Mouse (Mus musculus) heart, adult 2 months (tissue): ENCODE data around the gene Ubl4b.

Experiments used
- CTCF ChIP-seq: fragments of 200-600 bp; IDR thresholded peaks from 2 replicates; pipeline ENCODE4 v1.8.1; 2022; ENCODE audit warnings: antibody characterized with exemption, mild to moderate bottlenecking, moderate library complexity
- POLR2A ChIP-seq: fragments of 200-500 bp; IDR thresholded peaks from 2 replicates; pipeline ENCODE4 v1.6.1; 2011; ENCODE audit warnings: mild to moderate bottlenecking, low read depth, low read length, control low read depth; ENCODE audit not compliant: insufficient read depth

DNA sequence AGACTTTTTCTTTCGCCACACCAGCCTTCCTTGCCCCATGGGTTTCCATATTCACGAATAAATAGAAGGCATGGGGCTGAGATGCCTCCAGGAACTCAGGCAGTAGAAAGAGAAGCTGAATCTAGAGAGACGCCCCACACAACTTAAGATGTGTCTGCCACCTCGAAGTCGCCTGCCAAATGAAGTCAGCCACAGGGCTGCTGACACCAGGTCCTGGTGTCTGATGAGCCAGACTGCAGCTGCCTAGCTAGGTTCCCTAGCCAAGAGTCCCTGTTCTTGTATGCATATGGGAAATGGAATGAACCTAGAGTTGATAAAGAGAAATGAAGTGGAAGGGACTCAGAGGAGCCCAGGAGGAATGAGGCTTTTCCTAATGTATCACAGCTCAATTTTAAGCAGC, 9.6 kb downstream of the Ubl4b start:
- TF ChIP-seq CTCF (no peak), POLR2A (no peak)
